Mouse (Mus musculus): ENCODE results near the gene B4galt3. TPM values are rescaled to one million over a fixed set of nuclear protein-coding genes. Genes with fewer than 3 reads are reported as not detected.

The B4galt3 gene
- polyA plus RNA-seq (2016; fragmentation: Nextera tagmentation; extraction: Ambion mirVana), result 68.7 and 70.8 TPM in 2 replicates

GRCm38 (mm10) chr1:171269848-171270572 lies at the start of gene B4galt3:
TSS of gene B4galt3 (plus strand) at chr1:171270328.
- Histone ChIP-seq H3K4me1 (peaks cover 25% of the 10 kb centered on the region), H3K4me3 (peak within 1 kb of the TSS; percentile 83), H3K36me3 (replicated peaks) (peaks cover 35% of the 10 kb centered on the region), H3K9me3 (no peaks in the 10 kb centered on the region), H3K27me3 (replicated peaks; ENCODE audit: low read depth, poor library complexity, severe bottlenecking) (no peaks in the 10 kb centered on the region), H3K27ac (replicated peaks) (peak within 1 kb of the TSS; percentile 90)
- 3% methylated on average over 36 of the region's 36 CpGs for WGBS
- DNase-seq (ENCODE audit: low spot score), result peak; percentile 97

- H3K9me3 ChIP-seq, result no peaks in the 10 kb centered on the region
- H3K27me3 ChIP-seq (replicated peaks; ENCODE audit: low read depth, poor library complexity, severe bottlenecking), result no peaks in the 10 kb centered on the region
- H3K4me1 ChIP-seq, result peaks cover 25% of the 10 kb centered on the region
- peak overlapping the region; percentile 76 for H3K4me3 ChIP-seq
- H3K27ac ChIP-seq (replicated peaks), result no peak overlapping the region
- DNase-seq (ENCODE audit: low spot score), result peak; percentile 88
- H3K36me3 ChIP-seq (replicated peaks), result peaks cover 23% of the 10 kb centered on the region
- WGBS, result 11% methylated on average over 10 of the region's 10 CpGs
Measured at GRCm38 (mm10) chr1:171220871-171221270, 49.3 kb upstream of the B4galt3 start.

- peaks cover 25% of the 10 kb centered on the region for H3K4me1 ChIP-seq
- DNase-seq (ENCODE audit: low spot score), result peak; percentile 31
- peak overlapping the region; percentile 76 for H3K4me3 ChIP-seq
- no peaks in the 10 kb centered on the region for H3K27me3 ChIP-seq (replicated peaks; ENCODE audit: low read depth, poor library complexity, severe bottlenecking)
- 8% methylated on average over 22 of the region's 22 CpGs for WGBS
- H3K9me3 ChIP-seq, result no peaks in the 10 kb centered on the region
- H3K36me3 ChIP-seq (replicated peaks), result peaks cover 23% of the 10 kb centered on the region
- peak overlapping the region; percentile 85 for H3K27ac ChIP-seq (replicated peaks)
Measured at GRCm38 (mm10) chr1:171221281-171222193, 48.6 kb upstream of the B4galt3 start.

- H3K4me1 ChIP-seq, result peaks cover 25% of the 10 kb centered on the region
- H3K27ac ChIP-seq (replicated peaks), result peak within 1 kb of the TSS; percentile 85
- WGBS, result 2% methylated on average over 28 of the region's 28 CpGs
- H3K27me3 ChIP-seq (replicated peaks; ENCODE audit: low read depth, poor library complexity, severe bottlenecking), result no peaks in the 10 kb centered on the region
- peak; percentile 95 for DNase-seq (ENCODE audit: low spot score)
- peaks cover 23% of the 10 kb centered on the region for H3K36me3 ChIP-seq (replicated peaks)
- peak within 1 kb of the TSS; percentile 76 for H3K4me3 ChIP-seq
- no peaks in the 10 kb centered on the region for H3K9me3 ChIP-seq
Measured at GRCm38 (mm10) chr1:171222238-171223155, 47.6 kb upstream of the B4galt3 start, which contains the start of gene Tomm40l. TSS of gene Tomm40l (minus strand) at chr1:171222514.

- peak overlapping the region; percentile 85 for H3K27ac ChIP-seq (replicated peaks)
- peaks cover 25% of the 10 kb centered on the region for H3K4me1 ChIP-seq
- no peaks in the 10 kb centered on the region for H3K27me3 ChIP-seq (replicated peaks; ENCODE audit: low read depth, poor library complexity, severe bottlenecking)
- H3K4me3 ChIP-seq, result peak overlapping the region; percentile 76
- DNase-seq (ENCODE audit: low spot score), result no peak
- no peaks in the 10 kb centered on the region for H3K9me3 ChIP-seq
- 83% methylated on average over 6 of the region's 6 CpGs for WGBS
- H3K36me3 ChIP-seq (replicated peaks), result peaks cover 23% of the 10 kb centered on the region
Measured at GRCm38 (mm10) chr1:171223168-171223567, 47.0 kb upstream of the B4galt3 start.

GRCm38 (mm10) chr1:171223796-171224195 lies 46.3 kb upstream of the B4galt3 start:
- 78% methylated on average over 2 of the region's 2 CpGs for WGBS
- Histone ChIP-seq H3K27ac (replicated peaks) (no peak overlapping the region), H3K36me3 (replicated peaks) (peaks cover 17% of the 10 kb centered on the region), H3K9me3 (no peaks in the 10 kb centered on the region), H3K4me3 (no peak overlapping the region), H3K4me1 (peaks cover 29% of the 10 kb centered on the region), H3K27me3 (replicated peaks; ENCODE audit: low read depth, poor library complexity, severe bottlenecking) (no peaks in the 10 kb centered on the region)
- DNase-seq (ENCODE audit: low spot score), result no peak

- no peak within 1 kb of the TSS for H3K27ac ChIP-seq (replicated peaks)
- 80% methylated on average over 5 of the region's 5 CpGs for WGBS
- H3K9me3 ChIP-seq, result no peaks in the 10 kb centered on the region
- H3K27me3 ChIP-seq (replicated peaks; ENCODE audit: low read depth, poor library complexity, severe bottlenecking), result no peaks in the 10 kb centered on the region
- no peak for DNase-seq (ENCODE audit: low spot score)
- no peak within 1 kb of the TSS for H3K4me3 ChIP-seq
- peaks cover 37% of the 10 kb centered on the region for H3K4me1 ChIP-seq
- H3K36me3 ChIP-seq (replicated peaks), result peaks cover 7% of the 10 kb centered on the region
Measured at GRCm38 (mm10) chr1:171224857-171225256, 45.3 kb upstream of the B4galt3 start, which contains the start of gene Apoa2. TSS of gene Apoa2 (plus strand) at chr1:171225054.

- Histone ChIP-seq H3K4me1 (peaks cover 41% of the 10 kb centered on the region), H3K36me3 (replicated peaks) (no peaks in the 10 kb centered on the region), H3K27me3 (replicated peaks; ENCODE audit: low read depth, poor library complexity, severe bottlenecking) (no peaks in the 10 kb centered on the region), H3K27ac (replicated peaks) (no peak overlapping the region), H3K9me3 (no peaks in the 10 kb centered on the region), H3K4me3 (no peak overlapping the region)
- WGBS, result 48% methylated on average over 4 of the region's 4 CpGs
- DNase-seq (ENCODE audit: low spot score), result no peak
Measured at GRCm38 (mm10) chr1:171226780-171227179, 43.3 kb upstream of the B4galt3 start.

- Histone ChIP-seq H3K4me1 (peaks cover 39% of the 10 kb centered on the region), H3K36me3 (replicated peaks) (no peaks in the 10 kb centered on the region), H3K4me3 (no peak overlapping the region), H3K9me3 (no peaks in the 10 kb centered on the region), H3K27ac (replicated peaks) (no peak overlapping the region), H3K27me3 (replicated peaks; ENCODE audit: low read depth, poor library complexity, severe bottlenecking) (no peaks in the 10 kb centered on the region)
- no peak for DNase-seq (ENCODE audit: low spot score)
- WGBS, result 88% methylated on average over 1 of the region's 1 CpGs
Measured at GRCm38 (mm10) chr1:171227879-171228278, 42.2 kb upstream of the B4galt3 start.

GRCm38 (mm10) chr1:171229750-171230149 lies 40.4 kb upstream of the B4galt3 start:
- peak overlapping the region; percentile 75 for H3K27ac ChIP-seq (replicated peaks)
- H3K27me3 ChIP-seq (replicated peaks; ENCODE audit: low read depth, poor library complexity, severe bottlenecking), result no peaks in the 10 kb centered on the region
- H3K36me3 ChIP-seq (replicated peaks), result peaks cover 17% of the 10 kb centered on the region
- 0 out of 2 replicates have a peak overlapping the region, but pooled peaks have one; percentile 8 for H3K4me3 ChIP-seq
- WGBS, result 34% methylated on average over 6 of the region's 6 CpGs
- H3K9me3 ChIP-seq, result no peaks in the 10 kb centered on the region
- peak; percentile 25 for DNase-seq (ENCODE audit: low spot score)
- peaks cover 40% of the 10 kb centered on the region for H3K4me1 ChIP-seq

- Histone ChIP-seq H3K4me1 (peaks cover 36% of the 10 kb centered on the region), H3K27ac (replicated peaks) (peak overlapping the region; percentile 75), H3K9me3 (no peaks in the 10 kb centered on the region), H3K4me3 (0 out of 2 replicates have a peak overlapping the region, but pooled peaks have one; percentile 8), H3K27me3 (replicated peaks; ENCODE audit: low read depth, poor library complexity, severe bottlenecking) (no peaks in the 10 kb centered on the region), H3K36me3 (replicated peaks) (peaks cover 21% of the 10 kb centered on the region)
- WGBS, result 24% methylated on average over 3 of the region's 3 CpGs
- peak; percentile 27 for DNase-seq (ENCODE audit: low spot score)
Measured at GRCm38 (mm10) chr1:171230215-171230614, 39.9 kb upstream of the B4galt3 start.

All from embryonic facial prominence, embryonic 10.5 days (tissue).